Mouse (Mus musculus) central nervous system, embryonic 14 days (tissue): ENCODE data around the gene Tctn1. TPM values are rescaled to one million over a fixed set of nuclear protein-coding genes. Genes with fewer than 3 reads are reported as not detected.

Source experiments
- polyA plus RNA-seq: library from polyadenylated mRNA; depleted of rRNA; stranded (reverse); fragments of >200 nt; gene quantifications from 2 replicates; pipeline ENCODE4 v1.2.3, GENCODE M21; 2012; rRNA removed

The Tctn1 gene
- 36.5 and 38.8 TPM in 2 replicates for polyA plus RNA-seq

GRCm38 (mm10) chr5:122263933-122264905, at the start of gene Tctn1:
TSS of gene Tctn1 (minus strand) at chr5:122264460.

DNA sequence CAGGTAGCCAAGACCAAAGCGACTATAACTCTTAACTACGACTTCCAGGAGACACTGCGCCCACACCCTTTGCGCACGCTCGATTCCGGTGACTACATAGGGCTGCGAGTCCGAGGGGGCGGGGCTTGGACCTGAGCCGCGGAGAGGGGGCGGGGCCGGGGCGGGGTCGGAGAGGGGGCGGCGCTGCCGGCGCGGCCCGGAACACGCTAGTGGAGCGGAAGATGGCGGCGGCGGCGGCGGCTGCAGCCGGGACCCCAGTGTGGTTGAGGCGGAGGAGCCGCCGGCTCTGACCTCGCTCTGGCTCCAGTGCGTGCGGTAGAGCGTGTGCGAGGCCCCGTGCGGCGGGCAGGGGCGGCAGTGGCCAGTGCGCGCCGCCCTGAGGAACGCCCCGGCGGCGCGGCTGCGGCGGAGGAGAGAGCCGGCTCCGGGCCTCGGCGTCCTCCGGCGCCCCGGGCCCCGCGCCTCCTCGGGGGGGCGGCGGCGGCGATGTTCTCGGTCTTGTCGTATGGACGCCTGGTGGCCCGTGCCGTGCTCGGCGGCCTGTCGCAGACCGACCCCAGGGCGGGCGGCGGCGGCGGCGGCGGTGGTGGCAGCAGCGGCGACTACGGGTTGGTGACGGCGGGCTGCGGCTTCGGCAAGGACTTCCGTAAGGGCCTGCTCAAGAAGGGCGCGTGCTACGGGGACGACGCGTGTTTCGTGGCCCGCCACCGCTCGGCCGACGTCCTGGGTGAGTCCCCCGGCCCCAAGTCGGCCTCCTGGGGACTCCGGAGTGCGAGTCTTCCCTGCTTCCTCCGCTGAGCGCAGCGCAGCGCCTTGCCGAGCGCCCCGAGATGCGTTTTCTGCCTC, 20.1 kb upstream of the Tctn1 start, which contains the start of gene Pptc7:
Gene Pptc7, plus strand, starts transcription at position 183 of the 846 bp plus-strand sequence.

GRCm38 (mm10) chr5:122206475-122206874, 57.8 kb downstream of the Tctn1 start, which contains the start of gene Hvcn1:
TSS of gene Hvcn1 (plus strand) at chr5:122206804.

Other genes starting within 250 kb of the Tctn1 start
- gene Cux2, start 214.4 kb downstream of the Tctn1 start, polyA plus RNA-seq: 36.5 and 45.0 TPM in 2 replicates
- 0.55 and 4.2 TPM in 2 replicates for gene Myl2, start 163.5 kb downstream of the Tctn1 start, polyA plus RNA-seq
- 0.12 and 0.19 TPM in 2 replicates for gene Ccdc63, start 123.6 kb downstream of the Tctn1 start, polyA plus RNA-seq
- gene Ppp1cc, start 106.2 kb downstream of the Tctn1 start, polyA plus RNA-seq: 311 and 378 TPM in 2 replicates
- 2.2 and 3.1 TPM in 2 replicates for gene Hvcn1, start 57.7 kb downstream of the Tctn1 start, polyA plus RNA-seq
- 11.9 and 14.2 TPM in 2 replicates for gene Pptc7, start 19.9 kb upstream of the Tctn1 start, polyA plus RNA-seq
- gene Rad9b, start 89.8 kb upstream of the Tctn1 start, polyA plus RNA-seq: 21.7 and 22.8 TPM in 2 replicates
- gene Vps29, start 89.9 kb upstream of the Tctn1 start, polyA plus RNA-seq: 153 and 155 TPM in 2 replicates
- 50.6 and 51.6 TPM in 2 replicates for gene Gpn3, start 107.4 kb upstream of the Tctn1 start, polyA plus RNA-seq
- 125 and 136 TPM in 2 replicates for gene Fam216a, start 107.9 kb upstream of the Tctn1 start, polyA plus RNA-seq
- 318 and 379 TPM in 2 replicates for gene Arpc3, start 127.4 kb upstream of the Tctn1 start, polyA plus RNA-seq
- gene Anapc7, start 157.2 kb upstream of the Tctn1 start, polyA plus RNA-seq: 51.0 and 54.3 TPM in 2 replicates
- 102 and 113 TPM in 2 replicates for gene Atp2a2, start 237.8 kb upstream of the Tctn1 start, polyA plus RNA-seq